Mouse (Mus musculus) MEL (cell line): ENCODE results near the gene Myt1l. TPM values are rescaled to one million over a fixed set of nuclear protein-coding genes. Genes with fewer than 3 reads are reported as not detected.

Experiments
- DNase-seq: peaks from one replicate; pipeline ENCODE4 v3.0.0; 2011; ENCODE audit warnings: low read depth, low spot score
- H3K27ac ChIP-seq: 2 replicates; pipeline ENCODE4 v1.5.1; 2012; ENCODE audit warnings: low read depth, mild to moderate bottlenecking, control low read depth, low read length, moderate library complexity; ENCODE audit not compliant: control insufficient read depth
- H3K27me3 ChIP-seq, 2 experiments: fragments of 150-350 bp in 1 of 2; sonication (generic) in 1 of 2; 2 replicates each; pipeline ENCODE4 v1.6.1; 2012; ENCODE audit warnings: low read length in 2 of 2, mild to moderate bottlenecking in 2 of 2, improper control_type of control experiment in 1 of 2, moderate library complexity in 1 of 2; ENCODE audit not compliant: insufficient read depth in 2 of 2, control insufficient read depth in 1 of 2
- H3K36me3 ChIP-seq, 2 experiments: 2 replicates each; pipeline ENCODE4 v1.6.1; 2012 to 2014; ENCODE audit warnings: low read length in 2 of 2, improper control_type of control experiment in 1 of 2, inconsistent platforms in 1 of 2, mild to moderate bottlenecking in 1 of 2; ENCODE audit not compliant: insufficient read depth in 2 of 2, control insufficient read depth in 1 of 2
- H3K4me1 ChIP-seq, 2 experiments: fragments of 150-350 bp in 1 of 2; sonication (generic) in 1 of 2; 2 replicates each; pipeline ENCODE4 v1.6.1; 2012; ENCODE audit warnings: low read length in 2 of 2, improper control_type of control experiment in 1 of 2, mild to moderate bottlenecking in 1 of 2; ENCODE audit not compliant: insufficient read depth in 2 of 2, control insufficient read depth in 1 of 2
- H3K4me3 ChIP-seq, 2 experiments: fragments of 150-350 bp in 1 of 2; sonication (generic) in 1 of 2; 2 replicates each; pipeline ENCODE4 v1.5.1; 2012; ENCODE audit warnings: low read depth in 2 of 2, low read length in 2 of 2, mild to moderate bottlenecking in 2 of 2, moderate library complexity in 2 of 2, control low read depth in 1 of 2, improper control_type of control experiment in 1 of 2; ENCODE audit not compliant: control insufficient read depth in 1 of 2, insufficient read depth in 1 of 2
- H3K79me2 ChIP-seq: 2 replicates; pipeline ENCODE4 v1.6.1; 2012; ENCODE audit warnings: mild to moderate bottlenecking, low read length, moderate library complexity; ENCODE audit not compliant: control insufficient read depth, poor library complexity, insufficient read depth
- H3K9ac ChIP-seq: 2 replicates; pipeline ENCODE4 v1.6.1; 2012; ENCODE audit warnings: low read depth, mild to moderate bottlenecking, control low read depth, low read length, moderate library complexity; ENCODE audit not compliant: control insufficient read depth, poor library complexity, severe bottlenecking
- H3K9me3 ChIP-seq: fragments of 150-350 bp; sonication (generic); replicated peaks from 2 replicates; pipeline ENCODE4 v1.6.1; 2012; ENCODE audit warnings: mild to moderate bottlenecking, low read length, improper control_type of control experiment, moderate library complexity; ENCODE audit not compliant: insufficient read depth
- CHD1 ChIP-seq: IDR thresholded peaks from 2 replicates; pipeline ENCODE4 v1.6.1; 2012; ENCODE audit warnings: low read depth, mild to moderate bottlenecking, inconsistent platforms, low read length, improper control_type of control experiment
- CHD2 ChIP-seq: IDR thresholded peaks from 2 replicates; pipeline ENCODE4 v1.6.1; 2011; ENCODE audit warnings: low read length, improper control_type of control experiment
- CTCF ChIP-seq, 3 experiments: IDR thresholded peaks in 2 of 3; conservative IDR thresholded peaks in 1 of 3; 2 replicates each; pipeline ENCODE4 v1.5.1; 2011 to 2012; ENCODE audit warnings: low read length in 3 of 3, low read depth in 2 of 3, mild to moderate bottlenecking in 2 of 3, improper control_type of control experiment in 1 of 3, inconsistent platforms in 1 of 3, mixed read lengths in 1 of 3, moderate library complexity in 1 of 3; ENCODE audit not compliant: control insufficient read depth in 1 of 3, insufficient read depth in 1 of 3, poor library complexity in 1 of 3, severe bottlenecking in 1 of 3
- EP300 ChIP-seq, 2 experiments: IDR thresholded peaks; 2 replicates each; pipeline ENCODE4 v1.6.1; 2011; ENCODE audit warnings: improper control_type of control experiment in 2 of 2, low read length in 2 of 2, low read depth in 1 of 2, mild to moderate bottlenecking in 1 of 2
- GABPA ChIP-seq: IDR thresholded peaks from 2 replicates; pipeline ENCODE4 v1.6.1; 2012; ENCODE audit warnings: low read depth, mild to moderate bottlenecking, inconsistent platforms, low read length, improper control_type of control experiment, moderate library complexity
- HCFC1 ChIP-seq: IDR thresholded peaks from 2 replicates; pipeline ENCODE4 v1.6.1; 2012; ENCODE audit warnings: low read depth, mild to moderate bottlenecking, inconsistent platforms, low read length, improper control_type of control experiment, moderate library complexity
- JUND ChIP-seq: IDR thresholded peaks from 2 replicates; pipeline ENCODE4 v1.6.1; 2011; ENCODE audit warnings: low read depth, mild to moderate bottlenecking, improper control_type of control experiment, low read length
- MXI1 ChIP-seq: IDR thresholded peaks from 2 replicates; pipeline ENCODE4 v1.6.1; 2011; ENCODE audit warnings: mild to moderate bottlenecking, low read depth, low read length, improper control_type of control experiment
- MYC ChIP-seq: IDR thresholded peaks from 2 replicates; pipeline ENCODE4 v1.6.1; 2011; ENCODE audit warnings: low read depth, mild to moderate bottlenecking, low read length, improper control_type of control experiment, moderate library complexity
- NELFE ChIP-seq: IDR thresholded peaks from 2 replicates; pipeline ENCODE4 v1.6.1; 2011; ENCODE audit warnings: low read depth, low read length, improper control_type of control experiment
- POLR2A ChIP-seq, 2 experiments: IDR thresholded peaks; 2 replicates each; pipeline ENCODE4 v1.6.1; 2011 to 2012; ENCODE audit warnings: low read length in 2 of 2, mild to moderate bottlenecking in 2 of 2, control low read depth in 1 of 2, improper control_type of control experiment in 1 of 2, low read depth in 1 of 2, moderate library complexity in 1 of 2; ENCODE audit not compliant: control insufficient read depth in 1 of 2, insufficient read depth in 1 of 2, poor library complexity in 1 of 2
- POLR2AphosphoS2 ChIP-seq: IDR thresholded peaks from 2 replicates; pipeline ENCODE4 v1.6.1; 2011; ENCODE audit warnings: low read length, improper control_type of control experiment
- RCOR1 ChIP-seq: IDR thresholded peaks from 2 replicates; pipeline ENCODE4 v1.6.1; 2012; ENCODE audit warnings: low read depth, mild to moderate bottlenecking, inconsistent platforms, low read length, improper control_type of control experiment
- SIN3A ChIP-seq: IDR thresholded peaks from 2 replicates; pipeline ENCODE4 v1.6.1; 2012; ENCODE audit warnings: low read length, improper control_type of control experiment, inconsistent platforms
- TAL1 ChIP-seq: IDR thresholded peaks from 2 replicates; pipeline ENCODE4 v1.6.1; 2012; ENCODE audit warnings: mild to moderate bottlenecking, inconsistent platforms, low read length, moderate library complexity, mixed read lengths
- TBP ChIP-seq: IDR thresholded peaks from 2 replicates; pipeline ENCODE4 v1.8.0; 2011; ENCODE audit warnings: low read depth, low read length, improper control_type of control experiment
- TCF12 ChIP-seq: IDR thresholded peaks from 2 replicates; pipeline ENCODE4 v1.6.1; 2014; ENCODE audit warnings: low read depth, mild to moderate bottlenecking, inconsistent platforms, low read length, improper control_type of control experiment, moderate library complexity
- UBTF ChIP-seq: IDR thresholded peaks from 2 replicates; pipeline ENCODE4 v1.6.1; 2012; ENCODE audit warnings: low read depth, mild to moderate bottlenecking, inconsistent platforms, low read length, improper control_type of control experiment, moderate library complexity, borderline replicate concordance; ENCODE audit not compliant: insufficient read depth
- USF1 ChIP-seq: IDR thresholded peaks from 2 replicates; pipeline ENCODE4 v1.6.1; 2014; ENCODE audit warnings: low read depth, mild to moderate bottlenecking, inconsistent platforms, low read length, improper control_type of control experiment, moderate library complexity
- ZC3H11A ChIP-seq: IDR thresholded peaks from 2 replicates; pipeline ENCODE4 v1.6.1; 2012; ENCODE audit warnings: low read depth, mild to moderate bottlenecking, inconsistent platforms, low read length, improper control_type of control experiment
- ZMIZ1 ChIP-seq: IDR thresholded peaks from 2 replicates; pipeline ENCODE4 v1.6.1; 2012; ENCODE audit warnings: low read depth, mild to moderate bottlenecking, inconsistent platforms, low read length, improper control_type of control experiment, moderate library complexity
- ZNF384 ChIP-seq: IDR thresholded peaks from 2 replicates; pipeline ENCODE4 v1.6.1; 2012; ENCODE audit warnings: low read depth, mild to moderate bottlenecking, inconsistent platforms, low read length, improper control_type of control experiment
- polyA plus RNA-seq, 2 experiments: library from polyadenylated mRNA; stranded (reverse) in 1 of 2; unstranded in 1 of 2; fragments of >175 nt in 1 of 2; fragments of >200 nt in 1 of 2; gene quantifications; 2 replicates each; pipeline versions ENCODE4 v1.2.1 to v1.2.4; 2012; ENCODE audit warnings: low replicate concordance in 2 of 2, low read depth in 1 of 2; ENCODE audit not compliant: insufficient read length in 2 of 2, insufficient read depth in 1 of 2, missing spikeins in 1 of 2
- total RNA-seq: library from RNA; depleted of rRNA; stranded (reverse); fragments of 300-350 nt; gene quantifications from 2 replicates; pipeline ENCODE4 v1.2.3, GENCODE M21; 2012

The Myt1l gene
- total and polyA plus RNA-seq, 3 experiments, result not detected

DNA sequence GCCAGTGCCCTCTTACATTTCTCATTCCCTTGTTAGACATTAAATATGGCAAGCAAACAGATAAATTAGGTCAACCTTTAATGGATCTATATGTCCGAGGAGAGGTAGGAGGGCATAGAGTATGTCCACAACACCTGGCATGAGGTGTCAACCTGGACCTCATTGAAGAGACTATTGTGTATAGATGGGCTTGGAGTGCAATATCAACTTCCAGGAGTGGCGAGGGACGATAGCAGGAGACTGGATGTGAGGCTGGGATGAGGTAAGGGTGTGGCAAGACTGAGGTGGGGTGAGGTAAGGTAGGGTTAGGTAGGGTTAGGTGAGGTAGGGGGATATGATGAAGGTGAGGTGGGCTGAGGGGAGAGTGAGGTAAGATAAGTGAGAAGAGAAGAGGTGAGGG, 171.8 kb downstream of the Myt1l start:
- Histone ChIP-seq H3K36me3 (no peaks in the 10 kb centered on the region), H3K27me3 (no peaks in the 10 kb centered on the region), H3K79me2 (no peaks in the 10 kb centered on the region), H3K9ac (no peak overlapping the region), H3K9me3 (no peaks in the 10 kb centered on the region), H3K27ac (no peak overlapping the region), H3K4me1 (no peaks in the 10 kb centered on the region), H3K4me3 (no peak overlapping the region)
- no peak for DNase-seq
- TF ChIP-seq HCFC1, result no peak
- TF ChIP-seq CHD1, result no peak
- TF ChIP-seq MXI1, result no peak
- TF ChIP-seq ZC3H11A, result no peak
- no peak for TF ChIP-seq TAL1
- TF ChIP-seq USF1, result no peak

DNA sequence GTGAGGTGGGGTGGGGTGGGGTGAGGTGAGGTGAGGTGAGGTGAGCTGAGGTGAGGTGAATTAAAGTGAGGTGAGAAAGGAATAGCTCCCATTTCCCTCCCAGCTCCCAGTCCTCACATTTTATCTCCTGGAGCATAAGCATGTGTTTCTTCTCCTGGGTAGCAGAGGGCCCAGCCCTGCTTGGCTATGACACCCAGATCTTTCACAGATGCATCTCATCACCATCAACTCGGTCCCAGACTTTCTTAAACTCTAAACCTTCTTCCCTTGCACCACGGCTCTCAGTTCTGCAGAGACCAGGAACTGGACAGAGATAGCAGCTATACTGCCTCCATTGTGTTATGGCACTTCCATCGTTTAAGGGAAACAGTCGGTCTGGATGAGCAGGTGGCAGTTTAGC, 172.9 kb downstream of the Myt1l start:
- TF ChIP-seq TCF12 (no peak), UBTF (no peak), JUND (no peak), GABPA (no peak), EP300 (IDR thresholded peaks at IDR 0.05; ENCODE audit: low read depth in 1 of 2, low read length in 2 of 2) (no peak), POLR2A (IDR thresholded peaks at IDR 0.05; ENCODE audit: control insufficient read depth in 1 of 2, insufficient read depth in 1 of 2, low read depth in 1 of 2, low read length in 2 of 2, poor library complexity in 1 of 2) (no peak), NELFE (no peak), POLR2AphosphoS2 (no peak), CHD1 (no peak), ZNF384 (no peak), MXI1 (no peak), ZMIZ1 (no peak), CHD2 (no peak), CTCF (IDR thresholded peaks at IDR 0.05 in 2 of 3, conservative IDR thresholded peaks at IDR 0.05 in 1 of 3; ENCODE audit: control insufficient read depth in 1 of 3, insufficient read depth in 1 of 3, low read depth in 2 of 3, low read length in 3 of 3, poor library complexity in 1 of 3, severe bottlenecking in 1 of 3) (no peak), MYC (no peak), RCOR1 (no peak), USF1 (no peak), SIN3A (no peak), TBP (no peak)
- H3K4me1 ChIP-seq, result no peaks in the 10 kb centered on the region
- H3K36me3 ChIP-seq, result no peaks in the 10 kb centered on the region
- H3K4me3 ChIP-seq, result no peak overlapping the region
- H3K27ac ChIP-seq, result no peak overlapping the region
- no peak for DNase-seq
- no peaks in the 10 kb centered on the region for H3K9me3 ChIP-seq
- no peaks in the 10 kb centered on the region for H3K79me2 ChIP-seq
- no peak overlapping the region for H3K9ac ChIP-seq
- H3K27me3 ChIP-seq, result no peaks in the 10 kb centered on the region
